Mouse (Mus musculus): Measurements from ENCODE around the gene Clca4a.
"Not testable (repeated sequence)": the region's sequence is repeated elsewhere in the genome, so short reads cannot be mapped to it uniquely, and the experiment has no call there.

Gene Clca4a

GRCm38 (mm10) chr3:144974945-144975344 lies at the start of gene Clca4a:
Clca4a (minus strand) TSS chr3:144975045.
- DNase-seq (ENCODE audit: low spot score in 2 of 2) = no peak

- no peak for DNase-seq (ENCODE audit: low spot score in 2 of 2)
These were observed 43.0 kb upstream of the Clca4a start for GRCm38 (mm10) chr3:145017807-145018206.

GRCm38 (mm10) chr3:145004422-145004821 lies 29.6 kb upstream of the Clca4a start:
- no peak for DNase-seq (ENCODE audit: low spot score in 2 of 2)

- DNase-seq (ENCODE audit: low spot score in 2 of 2) = no peak
These were observed 26.1 kb upstream of the Clca4a start for GRCm38 (mm10) chr3:145000912-145001311.

GRCm38 (mm10) chr3:144993055-144993454 lies 18.2 kb upstream of the Clca4a start:
- no peak for DNase-seq (ENCODE audit: low spot score in 2 of 2)

GRCm38 (mm10) chr3:144992618-144993017 lies 17.8 kb upstream of the Clca4a start:
- no peak for DNase-seq (ENCODE audit: low spot score in 2 of 2)

- DNase-seq (ENCODE audit: low spot score in 2 of 2) = no peak
These were observed 11.0 kb upstream of the Clca4a start for GRCm38 (mm10) chr3:144985890-144986289.

GRCm38 (mm10) chr3:144980551-144980950 lies 5.7 kb upstream of the Clca4a start:
- DNase-seq (ENCODE audit: low spot score in 2 of 2) = no peak

GRCm38 (mm10) chr3:144977631-144978030 lies 2.8 kb upstream of the Clca4a start:
- DNase-seq (ENCODE audit: low spot score in 2 of 2) = no peak

- DNase-seq (ENCODE audit: low spot score in 2 of 2) = no peak
These were observed 1.2 kb upstream of the Clca4a start for GRCm38 (mm10) chr3:144976091-144976490.

- DNase-seq (ENCODE audit: low spot score in 2 of 2) = no peak
These were observed 3.1 kb downstream of the Clca4a start for GRCm38 (mm10) chr3:144971553-144972270.

GRCm38 (mm10) chr3:144969755-144970154 lies 5.1 kb downstream of the Clca4a start:
- DNase-seq (ENCODE audit: low spot score in 2 of 2) = no peak

GRCm38 (mm10) chr3:144966074-144966473 lies 8.8 kb downstream of the Clca4a start:
- no peak for DNase-seq (ENCODE audit: low spot score in 2 of 2)

GRCm38 (mm10) chr3:144950829-144951228 lies 24.0 kb downstream of the Clca4a start:
- DNase-seq (ENCODE audit: low spot score in 2 of 2) = no peak

- not testable (repeated sequence) for DNase-seq (ENCODE audit: low spot score in 2 of 2)
These were observed 27.5 kb downstream of the Clca4a start for GRCm38 (mm10) chr3:144947376-144947775.

GRCm38 (mm10) chr3:144933625-144934024 lies 41.2 kb downstream of the Clca4a start:
- DNase-seq (ENCODE audit: low spot score in 2 of 2) = not testable (repeated sequence)

- DNase-seq (ENCODE audit: low spot score in 2 of 2) = no peak
These were observed 41.8 kb downstream of the Clca4a start for GRCm38 (mm10) chr3:144933011-144933491.

GRCm38 (mm10) chr3:144932335-144932734 lies 42.5 kb downstream of the Clca4a start, which contains the start of gene Clca4b:
Clca4b (minus strand) TSS chr3:144932529.
- DNase-seq (ENCODE audit: low spot score in 2 of 2) = no peak

GRCm38 (mm10) chr3:144914014-144914413 lies 60.8 kb downstream of the Clca4a start:
- no peak for DNase-seq (ENCODE audit: low spot score in 2 of 2)
